In the genomic region with DNA sequence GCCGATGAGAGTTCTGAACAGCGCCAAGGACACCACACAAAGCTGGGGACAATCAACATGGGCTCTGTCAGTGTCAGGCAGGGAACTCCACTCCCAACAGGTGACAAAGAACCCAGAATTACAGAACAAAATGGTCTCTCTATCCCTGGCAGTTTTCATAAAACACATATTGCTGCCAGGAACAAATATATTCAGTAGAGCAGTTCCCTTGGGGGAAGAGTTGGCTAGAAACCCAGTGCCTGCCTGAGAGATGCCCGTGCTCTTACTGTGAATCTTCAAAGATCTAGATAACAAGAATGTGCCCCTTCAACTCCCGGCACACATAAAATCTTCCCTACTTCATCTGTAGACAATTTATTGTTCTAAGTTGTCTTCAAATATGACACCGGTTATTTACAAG, we compare ENCODE assay signal across 22 mouse cellular contexts.
"Had no signal": no experiment of that assay in that cellular context is flagged by ENCODE, and none has a peak within 500 bp of the region (broad histone marks: within the 10 kb centered on the region; RNA-seq: fewer than 3 reads in every experiment).

No protein-coding gene starts in this region.

- H3K36me3 ChIP-seq: limb, embryonic 10.5 days; limb, embryonic 13.5 days; liver, embryonic 12.5 days; liver, embryonic 15.5 days; lung, embryonic 15.5 days; midbrain, embryonic 10.5 days; midbrain, embryonic 15.5 days; neural tube, embryonic 12.5 days; neural tube, embryonic 15.5 days had no signal

- H3K27me3 ChIP-seq: liver, embryonic 15.5 days; lung, embryonic 15.5 days; midbrain, embryonic 15.5 days; neural tube, embryonic 12.5 days; neural tube, embryonic 15.5 days had no signal

- DNase-seq: kidney, adult 2 months; kidney, postnatal 25 days; layer of hippocampus, postnatal 36 days; liver; lung, adult 18-20 months; lung, postnatal 10 days; lung, postnatal 36 days; right cerebral cortex, adult 18-20 months; thymus, adult 18-20 months; thymus, postnatal 36 days had no signal

- H3K4me3 ChIP-seq: limb, embryonic 10.5 days; limb, embryonic 13.5 days; liver, embryonic 12.5 days; liver, embryonic 15.5 days; lung, embryonic 15.5 days; megakaryocyte, embryonic 14.5 days; midbrain, embryonic 10.5 days; midbrain, embryonic 15.5 days; neural tube, embryonic 12.5 days; neural tube, embryonic 15.5 days had no signal

- H3K9ac ChIP-seq: limb, embryonic 13.5 days; liver, embryonic 12.5 days; liver, embryonic 15.5 days; lung, embryonic 15.5 days; midbrain, embryonic 15.5 days; neural tube, embryonic 12.5 days; neural tube, embryonic 15.5 days had no signal

- H3K9me3 ChIP-seq: limb, embryonic 10.5 days; limb, embryonic 13.5 days; liver, embryonic 12.5 days; liver, embryonic 15.5 days; lung, embryonic 15.5 days; megakaryocyte, embryonic 14.5 days; midbrain, embryonic 10.5 days; midbrain, embryonic 15.5 days; neural tube, embryonic 12.5 days; neural tube, embryonic 15.5 days had no signal

- H3K4me1 ChIP-seq: lung, embryonic 15.5 days; megakaryocyte, embryonic 14.5 days; midbrain, embryonic 15.5 days; neural tube, embryonic 12.5 days; neural tube, embryonic 15.5 days had no signal

- H3K4me2 ChIP-seq: limb, embryonic 13.5 days; liver, embryonic 12.5 days; liver, embryonic 15.5 days; lung, embryonic 15.5 days; midbrain, embryonic 15.5 days; neural tube, embryonic 12.5 days; neural tube, embryonic 15.5 days had no signal

- H3K27ac ChIP-seq: kidney, postnatal 0 days; limb, embryonic 10.5 days; limb, embryonic 13.5 days; liver, embryonic 12.5 days; liver, embryonic 15.5 days; lung, embryonic 15.5 days; midbrain, embryonic 10.5 days; midbrain, embryonic 15.5 days; neural tube, embryonic 12.5 days; neural tube, embryonic 15.5 days had no signal

- ATAC-seq: intestine, postnatal 0 days; liver, embryonic 12.5 days; midbrain, embryonic 15.5 days had no signal
